Mouse (Mus musculus) heart, adult 2 months (tissue): ENCODE measurements around the gene Ppp1cb.

Experiments
- CTCF ChIP-seq: fragments of 200-600 bp; IDR thresholded peaks from 2 replicates; pipeline ENCODE4 v1.8.1; 2022; ENCODE audit warnings: antibody characterized with exemption, mild to moderate bottlenecking, moderate library complexity
- EP300 ChIP-seq: fragments of 200-500 bp; IDR thresholded peaks from 2 replicates; pipeline ENCODE4 v1.6.1; 2011; ENCODE audit warnings: low read depth, low read length, control low read depth; ENCODE audit not compliant: insufficient read depth
- POLR2A ChIP-seq: fragments of 200-500 bp; IDR thresholded peaks from 2 replicates; pipeline ENCODE4 v1.6.1; 2011; ENCODE audit warnings: mild to moderate bottlenecking, low read depth, low read length, control low read depth; ENCODE audit not compliant: insufficient read depth

GRCm38 (mm10) chr5:32508766-32509165 lies 50.1 kb downstream of the Ppp1cb start:
- TF ChIP-seq CTCF (no peak), POLR2A (no peak), EP300 (no peak)
